Mouse (Mus musculus) WW6 (cell line): ENCODE measurements around the gene Cbx6.
A peak's percentile ranks its signal among the peaks of the same experiment; 100 is the strongest.

Source experiments
- DNase-seq: peaks from one replicate; pipeline ENCODE4 v3.0.0-alpha.2; 2013; ENCODE audit warnings: low read depth, low spot score

Gene Cbx6

GRCm38 (mm10) chr15:79803533-79804351 is 30.7 kb downstream of the Cbx6 start:
- no peak for DNase-seq

DNA sequence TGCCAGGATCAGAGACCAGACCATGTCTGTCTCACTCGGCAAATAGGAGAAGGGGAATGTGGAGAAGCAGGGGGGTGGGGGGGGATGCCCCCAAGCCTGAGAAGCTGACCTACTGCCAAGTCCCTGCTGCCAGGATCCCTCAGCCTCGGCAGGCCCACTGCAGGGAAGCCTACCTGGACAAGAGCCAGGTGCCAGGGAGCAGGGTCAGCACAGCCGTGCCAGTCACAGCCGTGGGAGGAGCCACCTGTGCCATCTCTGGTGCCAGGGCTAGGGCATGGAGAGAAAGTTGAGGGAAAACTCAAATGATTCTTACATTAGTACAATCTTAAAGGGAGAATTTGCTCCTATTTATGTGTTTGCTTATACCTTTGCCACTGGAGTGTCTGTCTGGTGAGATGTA is 32.2 kb downstream of the Cbx6 start:
- DNase-seq: no peak

- DNase-seq: no peak
Measured at GRCm38 (mm10) chr15:79801646-79802045, 32.8 kb downstream of the Cbx6 start.

- no peak for DNase-seq
Measured at GRCm38 (mm10) chr15:79800701-79801100, 33.8 kb downstream of the Cbx6 start.

GRCm38 (mm10) chr15:79798591-79798990 is 35.9 kb downstream of the Cbx6 start:
- DNase-seq: no peak

DNA sequence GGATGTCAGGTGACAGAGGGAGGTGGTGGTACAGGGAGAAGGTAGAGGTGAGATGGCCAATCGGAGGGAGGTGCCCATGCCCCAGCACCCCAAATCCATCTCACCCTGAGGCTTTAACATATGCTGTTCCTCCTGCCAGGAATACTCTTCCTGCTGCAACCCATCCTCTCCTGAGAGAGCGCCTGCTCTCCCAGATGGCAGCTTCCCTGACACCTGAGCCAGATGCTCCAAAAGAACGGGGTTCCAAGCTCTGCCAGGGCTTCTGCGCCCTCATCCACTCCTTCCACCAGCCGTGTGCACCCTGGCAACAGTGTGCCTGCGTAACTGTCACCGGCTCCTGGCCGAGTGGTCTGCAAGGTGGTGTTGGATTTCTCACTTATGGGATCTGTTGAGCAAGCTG is 36.8 kb downstream of the Cbx6 start:
- DNase-seq: no peak

DNA sequence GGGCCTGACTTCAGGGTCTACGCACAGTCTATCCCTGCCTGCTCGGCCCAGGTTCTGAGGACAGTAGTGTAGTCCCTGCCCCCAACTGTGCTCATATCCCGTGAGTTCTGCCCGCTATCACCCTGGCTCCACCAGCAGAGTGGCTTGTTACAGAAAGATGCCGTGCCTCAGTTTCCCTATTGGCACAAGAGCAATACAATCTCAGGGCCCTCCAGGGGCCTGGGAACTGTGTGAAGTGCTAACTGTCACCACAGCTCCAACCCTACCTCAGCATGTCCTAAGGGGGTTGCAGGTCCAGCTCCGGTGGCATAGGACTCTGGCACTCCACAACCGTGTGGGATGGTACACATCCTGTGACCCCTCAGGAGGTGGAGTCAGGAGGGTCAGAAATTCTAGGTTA is 37.4 kb downstream of the Cbx6 start:
- DNase-seq: no peak

GRCm38 (mm10) chr15:79796256-79796655 is 38.2 kb downstream of the Cbx6 start:
- no peak for DNase-seq

DNA sequence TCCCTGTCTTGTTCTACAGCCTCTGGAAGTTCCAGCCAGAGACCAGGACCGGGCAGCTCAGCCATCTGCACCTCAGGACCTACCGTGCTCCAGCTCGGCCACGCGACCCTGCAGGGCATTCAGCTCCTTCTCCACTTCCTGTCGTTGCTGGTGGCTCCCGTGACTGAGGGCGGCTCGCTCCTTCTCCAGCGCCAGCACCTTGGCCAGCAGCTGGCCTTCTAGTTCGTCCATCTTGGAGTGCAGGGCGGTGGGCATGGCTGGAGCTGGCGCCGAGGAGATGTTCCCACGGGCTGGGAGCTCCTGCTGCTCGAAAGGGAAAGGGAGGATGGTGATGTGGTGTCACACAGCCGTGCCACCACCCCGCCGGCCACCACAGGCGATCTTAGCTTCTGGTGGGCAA is 40.3 kb downstream of the Cbx6 start:
- no peak for DNase-seq

- no peak for DNase-seq
Measured at GRCm38 (mm10) chr15:79793076-79793475, 41.4 kb downstream of the Cbx6 start.

- peak; percentile 68 for DNase-seq
Measured at GRCm38 (mm10) chr15:79792455-79792854, 42.0 kb downstream of the Cbx6 start.

GRCm38 (mm10) chr15:79791502-79791901 is 43.0 kb downstream of the Cbx6 start:
- no peak for DNase-seq

GRCm38 (mm10) chr15:79790905-79791304 is 43.6 kb downstream of the Cbx6 start:
- no peak for DNase-seq

- DNase-seq: no peak
Measured at GRCm38 (mm10) chr15:79790111-79790510, 44.4 kb downstream of the Cbx6 start.

DNA sequence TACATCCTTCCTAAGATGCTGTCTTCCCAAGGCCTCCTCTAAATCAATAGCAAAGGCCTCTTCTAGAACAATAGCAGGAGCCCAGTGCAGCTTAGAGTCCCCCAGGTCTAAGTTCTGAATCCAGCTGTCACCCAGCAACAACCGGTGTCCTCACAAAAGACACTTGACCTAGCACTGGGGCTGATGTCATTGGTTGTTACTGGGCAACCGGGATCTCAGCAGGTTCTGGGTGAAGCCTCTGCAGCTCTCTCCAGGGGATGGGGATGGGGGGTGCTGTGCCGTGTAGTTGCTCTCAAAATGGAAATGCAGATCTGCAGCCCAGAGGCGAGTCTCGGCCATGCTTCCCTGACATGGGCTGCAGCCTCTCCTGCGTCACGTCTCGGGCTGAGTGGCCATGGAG is 46.7 kb downstream of the Cbx6 start:
- no peak for DNase-seq

GRCm38 (mm10) chr15:79785056-79785455 is 49.4 kb downstream of the Cbx6 start:
- DNase-seq: no peak

GRCm38 (mm10) chr15:79777749-79778148 is 56.7 kb downstream of the Cbx6 start, which contains the start of gene Dnal4:
Gene Dnal4 (minus strand): TSS chr15:79777849.
- DNase-seq: no peak

DNA sequence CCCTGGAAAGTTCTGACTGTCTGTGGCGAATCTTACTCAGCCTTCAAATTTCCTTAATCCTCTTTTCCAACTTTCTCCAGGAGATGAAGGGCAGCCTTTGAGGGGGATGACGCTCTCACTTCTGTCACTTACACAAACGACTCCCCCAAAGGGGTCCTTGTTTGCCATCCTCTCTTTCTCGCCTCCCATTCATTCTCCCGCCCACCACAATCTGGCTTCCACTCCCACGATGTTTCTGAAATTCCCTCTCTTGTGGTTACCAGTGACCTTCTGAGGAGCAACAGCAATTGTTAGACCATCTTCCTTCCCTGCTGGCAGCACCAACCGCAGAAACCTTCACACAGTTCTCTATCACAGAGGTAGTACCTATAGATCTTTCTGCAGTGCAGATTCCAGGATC is 58.8 kb downstream of the Cbx6 start:
- no peak for DNase-seq

DNA sequence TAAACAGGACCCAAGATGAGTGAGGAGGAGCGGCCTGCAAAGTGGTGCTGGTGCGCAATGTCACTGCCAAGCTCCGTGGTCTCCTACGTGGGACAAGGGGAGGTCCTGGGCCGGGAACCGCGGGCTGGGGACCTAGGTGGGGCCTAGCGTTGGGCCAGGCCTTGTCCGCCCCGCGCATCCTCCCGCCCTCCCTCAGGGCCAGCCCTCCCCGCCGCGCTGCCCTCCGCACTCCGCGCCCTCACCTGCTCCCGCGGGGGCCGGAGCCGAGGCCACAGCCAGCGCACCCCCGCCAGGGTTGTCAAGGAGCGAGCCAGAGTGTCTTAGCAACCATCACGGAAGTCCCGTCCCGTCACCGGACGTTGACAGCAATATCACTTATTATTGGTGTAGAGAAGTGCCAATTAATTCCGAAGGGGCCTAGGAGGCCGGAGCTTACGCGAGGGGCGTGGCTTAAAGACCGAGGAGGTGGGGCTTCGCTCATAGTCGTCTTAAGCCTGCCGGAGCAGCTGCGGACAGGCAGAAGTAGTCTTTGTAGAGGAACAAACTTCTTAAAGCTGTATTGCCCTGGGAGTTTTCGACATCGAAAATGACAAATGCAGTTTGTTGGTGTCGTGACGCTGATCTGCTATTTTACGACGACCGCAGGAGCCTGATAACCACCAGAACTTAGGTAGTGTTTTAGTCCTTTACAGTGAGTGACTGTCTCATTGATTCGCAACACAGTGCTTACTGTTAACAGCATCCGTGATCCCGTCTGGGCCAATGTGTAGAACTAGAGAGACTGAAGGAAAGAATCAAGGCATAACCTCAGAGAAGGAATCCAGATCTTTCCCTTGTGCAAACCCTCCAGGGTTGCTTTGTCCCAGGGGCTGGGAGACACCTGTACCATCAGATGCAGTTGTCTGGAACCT is 60.1 kb downstream of the Cbx6 start:
- DNase-seq: peak; percentile 92
